Mouse (Mus musculus): ENCODE results near the gene Ptpn3. TPM values are rescaled to one million over a fixed set of nuclear protein-coding genes. Genes with fewer than 3 reads are reported as not detected.

Ptpn3 gene
- total RNA-seq, 1 experiment from 2014 or later, result 18.5 TPM

- ATAC-seq (replicated peaks in 1 of 2; ENCODE audit: insufficient read depth in 1 of 2, low FRiP score in 2 of 2, low TSS enrichment in 1 of 2, low read depth in 1 of 2, poor library complexity in 2 of 2, severe bottlenecking in 2 of 2), result no peak
These were observed 4.0 kb upstream of the Ptpn3 start for GRCm38 (mm10) chr4:57305644-57306043.

GRCm38 (mm10) chr4:57300469-57301409, 898 bp downstream of the Ptpn3 start:
- no peak; a peak in 1 of 4 replicates for ATAC-seq (replicated peaks in 1 of 2; ENCODE audit: insufficient read depth in 1 of 2, low FRiP score in 2 of 2, low TSS enrichment in 1 of 2, low read depth in 1 of 2, poor library complexity in 2 of 2, severe bottlenecking in 2 of 2)

GRCm38 (mm10) chr4:57299701-57300468, 1.8 kb downstream of the Ptpn3 start:
- ATAC-seq (replicated peaks in 1 of 2; ENCODE audit: insufficient read depth in 1 of 2, low FRiP score in 2 of 2, low TSS enrichment in 1 of 2, low read depth in 1 of 2, poor library complexity in 2 of 2, severe bottlenecking in 2 of 2), result no peak

- no peak for ATAC-seq (replicated peaks in 1 of 2; ENCODE audit: insufficient read depth in 1 of 2, low FRiP score in 2 of 2, low TSS enrichment in 1 of 2, low read depth in 1 of 2, poor library complexity in 2 of 2, severe bottlenecking in 2 of 2)
These were observed 2.3 kb downstream of the Ptpn3 start for GRCm38 (mm10) chr4:57299308-57299700.

GRCm38 (mm10) chr4:57298181-57298580, 3.5 kb downstream of the Ptpn3 start:
- no peak for ATAC-seq (replicated peaks in 1 of 2; ENCODE audit: insufficient read depth in 1 of 2, low FRiP score in 2 of 2, low TSS enrichment in 1 of 2, low read depth in 1 of 2, poor library complexity in 2 of 2, severe bottlenecking in 2 of 2)

GRCm38 (mm10) chr4:57294971-57295656, 6.5 kb downstream of the Ptpn3 start:
- ATAC-seq (replicated peaks in 1 of 2; ENCODE audit: insufficient read depth in 1 of 2, low FRiP score in 2 of 2, low TSS enrichment in 1 of 2, low read depth in 1 of 2, poor library complexity in 2 of 2, severe bottlenecking in 2 of 2), result peak; percentile 88 to 96

GRCm38 (mm10) chr4:57292670-57293069, 9.0 kb downstream of the Ptpn3 start:
- no peak for ATAC-seq (replicated peaks in 1 of 2; ENCODE audit: insufficient read depth in 1 of 2, low FRiP score in 2 of 2, low TSS enrichment in 1 of 2, low read depth in 1 of 2, poor library complexity in 2 of 2, severe bottlenecking in 2 of 2)

GRCm38 (mm10) chr4:57290049-57290448, 11.6 kb downstream of the Ptpn3 start:
- no peak for ATAC-seq (replicated peaks in 1 of 2; ENCODE audit: insufficient read depth in 1 of 2, low FRiP score in 2 of 2, low TSS enrichment in 1 of 2, low read depth in 1 of 2, poor library complexity in 2 of 2, severe bottlenecking in 2 of 2)

GRCm38 (mm10) chr4:57287808-57288207, 13.8 kb downstream of the Ptpn3 start:
- no peak for ATAC-seq (replicated peaks in 1 of 2; ENCODE audit: insufficient read depth in 1 of 2, low FRiP score in 2 of 2, low TSS enrichment in 1 of 2, low read depth in 1 of 2, poor library complexity in 2 of 2, severe bottlenecking in 2 of 2)

- ATAC-seq (replicated peaks in 1 of 2; ENCODE audit: insufficient read depth in 1 of 2, low FRiP score in 2 of 2, low TSS enrichment in 1 of 2, low read depth in 1 of 2, poor library complexity in 2 of 2, severe bottlenecking in 2 of 2), result no peak
These were observed 16.4 kb downstream of the Ptpn3 start for GRCm38 (mm10) chr4:57285251-57285650.

- ATAC-seq (replicated peaks in 1 of 2; ENCODE audit: insufficient read depth in 1 of 2, low FRiP score in 2 of 2, low TSS enrichment in 1 of 2, low read depth in 1 of 2, poor library complexity in 2 of 2, severe bottlenecking in 2 of 2), result no peak
These were observed 18.4 kb downstream of the Ptpn3 start for GRCm38 (mm10) chr4:57283189-57283588.

GRCm38 (mm10) chr4:57282630-57283029, 19.0 kb downstream of the Ptpn3 start:
- no peak for ATAC-seq (replicated peaks in 1 of 2; ENCODE audit: insufficient read depth in 1 of 2, low FRiP score in 2 of 2, low TSS enrichment in 1 of 2, low read depth in 1 of 2, poor library complexity in 2 of 2, severe bottlenecking in 2 of 2)

GRCm38 (mm10) chr4:57282179-57282578, 19.5 kb downstream of the Ptpn3 start:
- no peak for ATAC-seq (replicated peaks in 1 of 2; ENCODE audit: insufficient read depth in 1 of 2, low FRiP score in 2 of 2, low TSS enrichment in 1 of 2, low read depth in 1 of 2, poor library complexity in 2 of 2, severe bottlenecking in 2 of 2)

- ATAC-seq (replicated peaks in 1 of 2; ENCODE audit: insufficient read depth in 1 of 2, low FRiP score in 2 of 2, low TSS enrichment in 1 of 2, low read depth in 1 of 2, poor library complexity in 2 of 2, severe bottlenecking in 2 of 2), result no peak
These were observed 20.7 kb downstream of the Ptpn3 start for GRCm38 (mm10) chr4:57280888-57281287.

- ATAC-seq (replicated peaks in 1 of 2; ENCODE audit: insufficient read depth in 1 of 2, low FRiP score in 2 of 2, low TSS enrichment in 1 of 2, low read depth in 1 of 2, poor library complexity in 2 of 2, severe bottlenecking in 2 of 2), result peak; percentile 22 to 33; a peak in 2 of 4 replicates
These were observed 22.4 kb downstream of the Ptpn3 start for GRCm38 (mm10) chr4:57279229-57279628.

- ATAC-seq (replicated peaks in 1 of 2; ENCODE audit: insufficient read depth in 1 of 2, low FRiP score in 2 of 2, low TSS enrichment in 1 of 2, low read depth in 1 of 2, poor library complexity in 2 of 2, severe bottlenecking in 2 of 2), result peak; percentile 71 to 72
These were observed 22.8 kb downstream of the Ptpn3 start for GRCm38 (mm10) chr4:57278812-57279211.

- no peak for ATAC-seq (replicated peaks in 1 of 2; ENCODE audit: insufficient read depth in 1 of 2, low FRiP score in 2 of 2, low TSS enrichment in 1 of 2, low read depth in 1 of 2, poor library complexity in 2 of 2, severe bottlenecking in 2 of 2)
These were observed 24.0 kb downstream of the Ptpn3 start for GRCm38 (mm10) chr4:57277671-57278070.

All from hematopoietic stem cell, adult 5-6 weeks (primary cell).